Mouse (Mus musculus) hindbrain, postnatal 0 days (tissue): ENCODE results near the gene Col15a1. TPM values are rescaled to one million over a fixed set of nuclear protein-coding genes. Genes with fewer than 3 reads are reported as not detected.

Source experiments
- ATAC-seq: fragments of 200-750 bp; cut with Nextera tagmentation; 2 replicates; pipeline ENCODE4 v1.8.0; 2017; ENCODE audit warnings: mild to moderate bottlenecking, moderate TSS enrichment, moderate library complexity
- DNase-seq: peaks from one replicate; pipeline ENCODE4 v3.0.0-alpha.2; 2015; ENCODE audit warnings: low spot score
- H3K27ac ChIP-seq: fragments of 300-500 bp; sonication (generic); 2 replicates; pipeline ENCODE4 v1.5.1; 2014; ENCODE audit warnings: mild to moderate bottlenecking
- H3K27me3 ChIP-seq: fragments of 300-500 bp; sonication (generic); 2 replicates; pipeline ENCODE4 v1.6.1; 2014; ENCODE audit warnings: low read length, mixed read lengths; ENCODE audit not compliant: insufficient read depth
- H3K36me3 ChIP-seq: fragments of 300-500 bp; sonication (generic); 2 replicates; pipeline ENCODE4 v1.6.1; 2014; ENCODE audit warnings: low read length, mixed read lengths; ENCODE audit not compliant: insufficient read depth
- H3K4me1 ChIP-seq: fragments of 300-500 bp; sonication (generic); 2 replicates; pipeline ENCODE4 v1.6.1; 2014; ENCODE audit warnings: antibody characterized with exemption, low read length, mixed read lengths; ENCODE audit not compliant: insufficient read depth
- H3K4me2 ChIP-seq: fragments of 300-500 bp; sonication (generic); 2 replicates; pipeline ENCODE4 v1.6.1; 2014; ENCODE audit warnings: low read depth, mild to moderate bottlenecking, low read length, moderate library complexity, mixed read lengths
- H3K4me3 ChIP-seq: fragments of 300-500 bp; sonication (generic); 2 replicates; pipeline ENCODE4 v1.5.1; 2014; ENCODE audit warnings: low read length
- H3K9ac ChIP-seq: fragments of 300-500 bp; sonication (generic); replicated peaks from 2 replicates; pipeline ENCODE4 v1.6.1; 2014; ENCODE audit warnings: mild to moderate bottlenecking, low read length, moderate library complexity, mixed read lengths
- H3K9me3 ChIP-seq: fragments of 300-500 bp; sonication (generic); 2 replicates; pipeline ENCODE4 v1.6.1; 2016; ENCODE audit warnings: low read length, mixed read lengths
- CTCF ChIP-seq: IDR thresholded peaks from 2 replicates; pipeline ENCODE4 v1.5.1; 2016; ENCODE audit warnings: antibody characterized with exemption, control low read depth, low read depth
- WGBS: fragments of 180-500 bp; shearing (Covaris S2); extraction: QIAGEN DNeasy Blood & Tissue Kit; methylation state at CpG from one replicate; pipeline ENCODE4 v1.1.7; 2014; 5-methylcytosine and 5-hydroxymethylcytosine counted together
- polyA plus RNA-seq: library from polyadenylated mRNA; unstranded; fragments of >200 nt; fragmentation: Nextera tagmentation; extraction: Ambion mirVana; gene quantifications from 2 replicates; pipeline ENCODE4 v1.2.1, GENCODE M21; 2015
- total RNA-seq: library from RNA; depleted of rRNA; stranded (reverse); fragments of >200 nt; gene quantifications from 2 replicates; pipeline ENCODE4 v1.2.3, GENCODE M21; 2014

Col15a1 gene
- total and polyA plus RNA-seq, 2 experiments from 2014 or later = 3.7 to 13.7 TPM

- Histone ChIP-seq H3K9ac (no peak overlapping the region), H3K4me1 (0 out of 2 replicates have a peak, but pooled peaks cover 3% of the 10 kb centered on the region), H3K4me2 (no peak overlapping the region), H3K9me3 (no peaks in the 10 kb centered on the region), H3K27ac (no peak overlapping the region), H3K4me3 (no peak overlapping the region), H3K36me3 (no peaks in the 10 kb centered on the region), H3K27me3 (no peaks in the 10 kb centered on the region)
- no peak for TF ChIP-seq CTCF
- DNase-seq = no peak
- no peak for ATAC-seq
- 44% methylated on average over 15 of the region's 15 CpGs for WGBS
These were observed 29.3 kb downstream of the Col15a1 start for GRCm38 (mm10) chr4:47237220-47237619.

- Histone ChIP-seq H3K27ac (no peak overlapping the region), H3K4me1 (0 out of 2 replicates have a peak, but pooled peaks cover 3% of the 10 kb centered on the region), H3K36me3 (no peaks in the 10 kb centered on the region), H3K27me3 (no peaks in the 10 kb centered on the region), H3K4me2 (no peak overlapping the region), H3K9ac (no peak overlapping the region), H3K9me3 (no peaks in the 10 kb centered on the region), H3K4me3 (no peak overlapping the region)
- DNase-seq (no peak), ATAC-seq (no peak)
- 80% methylated on average over 6 of the region's 6 CpGs for WGBS
- TF ChIP-seq CTCF = no peak
These were observed 31.2 kb downstream of the Col15a1 start for GRCm38 (mm10) chr4:47239114-47239513.

- Histone ChIP-seq H3K36me3 (no peaks in the 10 kb centered on the region), H3K27me3 (no peaks in the 10 kb centered on the region), H3K4me1 (no peaks in the 10 kb centered on the region), H3K4me3 (no peak overlapping the region), H3K9ac (no peak overlapping the region), H3K27ac (no peak overlapping the region), H3K9me3 (no peaks in the 10 kb centered on the region), H3K4me2 (no peak overlapping the region)
- DNase-seq = no peak
- no peak for TF ChIP-seq CTCF
- no peak for ATAC-seq
- WGBS = 84% methylated on average over 5 of the region's 5 CpGs
These were observed 32.9 kb downstream of the Col15a1 start for GRCm38 (mm10) chr4:47240901-47241300.

GRCm38 (mm10) chr4:47242127-47242526 is 34.2 kb downstream of the Col15a1 start:
- Histone ChIP-seq H3K4me1 (no peaks in the 10 kb centered on the region), H3K27me3 (no peaks in the 10 kb centered on the region), H3K4me2 (no peak overlapping the region), H3K27ac (no peak overlapping the region), H3K9ac (no peak overlapping the region), H3K9me3 (no peaks in the 10 kb centered on the region), H3K4me3 (no peak overlapping the region), H3K36me3 (no peaks in the 10 kb centered on the region)
- WGBS = 74% methylated on average over 4 of the region's 4 CpGs
- no peak for TF ChIP-seq CTCF
- DNase-seq (no peak), ATAC-seq (no peak)

GRCm38 (mm10) chr4:47244651-47245050 is 36.7 kb downstream of the Col15a1 start:
- WGBS = 52% methylated on average over 6 of the region's 6 CpGs
- Histone ChIP-seq H3K27ac (no peak overlapping the region), H3K4me1 (no peaks in the 10 kb centered on the region), H3K4me3 (no peak overlapping the region), H3K9ac (no peak overlapping the region), H3K9me3 (no peaks in the 10 kb centered on the region), H3K36me3 (no peaks in the 10 kb centered on the region), H3K4me2 (no peak overlapping the region), H3K27me3 (no peaks in the 10 kb centered on the region)
- no peak for TF ChIP-seq CTCF
- no peak for ATAC-seq
- DNase-seq = no peak

- H3K4me2 ChIP-seq = no peak overlapping the region
- 93% methylated on average over 18 of the region's 18 CpGs for WGBS
These were observed 37.7 kb downstream of the Col15a1 start for GRCm38 (mm10) chr4:47245621-47246020.

GRCm38 (mm10) chr4:47246811-47247210 is 38.9 kb downstream of the Col15a1 start:
- peak; percentile 70 for TF ChIP-seq CTCF
- 63% methylated on average over 8 of the region's 8 CpGs for WGBS
- H3K27me3 ChIP-seq = no peaks in the 10 kb centered on the region
- H3K36me3 ChIP-seq = no peaks in the 10 kb centered on the region
- no peaks in the 10 kb centered on the region for H3K4me1 ChIP-seq
- H3K4me3 ChIP-seq = no peak overlapping the region
- peak; percentile 36; the same call in 1 of the 2 replicates for ATAC-seq
- H3K4me2 ChIP-seq = no peak overlapping the region
- no peak overlapping the region for H3K27ac ChIP-seq
- no peak overlapping the region for H3K9ac ChIP-seq
- DNase-seq = peak; percentile 77
- H3K9me3 ChIP-seq = no peaks in the 10 kb centered on the region

More at GRCm38 (mm10) chr4:47245621-47246020, 37.7 kb downstream of the Col15a1 start:
- H3K9ac ChIP-seq = no peak overlapping the region
- H3K9me3 ChIP-seq = no peaks in the 10 kb centered on the region
- no peak for DNase-seq
- H3K4me3 ChIP-seq = no peak overlapping the region
- no peaks in the 10 kb centered on the region for H3K4me1 ChIP-seq
- H3K36me3 ChIP-seq = no peaks in the 10 kb centered on the region
- H3K27ac ChIP-seq = no peak overlapping the region
- ATAC-seq = no peak
- no peaks in the 10 kb centered on the region for H3K27me3 ChIP-seq
- no peak for TF ChIP-seq CTCF
